Mouse (Mus musculus) intestine, embryonic 16.5 days (tissue): ENCODE results near the gene Dnah7a. TPM values are rescaled to one million over a fixed set of nuclear protein-coding genes. Genes with fewer than 3 reads are reported as not detected.
"Not testable (repeated sequence)": the region's sequence is repeated elsewhere in the genome, so short reads cannot be mapped to it uniquely, and the experiment has no call there.

Experiments used
- ATAC-seq: fragments of 200-750 bp; cut with Nextera tagmentation; 2 replicates; pipeline ENCODE4 v1.8.0; 2017; ENCODE audit warnings: moderate TSS enrichment, moderate library complexity
- H3K27ac ChIP-seq: fragments of 300-500 bp; sonication (generic); 2 replicates; pipeline ENCODE4 v1.5.1; 2014; ENCODE audit warnings: mild to moderate bottlenecking, low read length
- H3K27me3 ChIP-seq: fragments of 300-500 bp; sonication (generic); replicated peaks from 2 replicates; pipeline ENCODE4 v1.6.1; 2014; ENCODE audit warnings: low read length, control low read depth, mixed read lengths; ENCODE audit not compliant: control insufficient read depth, insufficient read depth
- H3K36me3 ChIP-seq: fragments of 300-500 bp; sonication (generic); 2 replicates; pipeline ENCODE4 v1.6.1; 2014; ENCODE audit warnings: low read length, control low read depth; ENCODE audit not compliant: control insufficient read depth, insufficient read depth
- H3K4me1 ChIP-seq: fragments of 300-500 bp; sonication (generic); 2 replicates; pipeline ENCODE4 v1.6.1; 2014; ENCODE audit warnings: low read length, control low read depth, mixed read lengths; ENCODE audit not compliant: control insufficient read depth, insufficient read depth
- H3K4me2 ChIP-seq: fragments of 300-500 bp; sonication (generic); 2 replicates; pipeline ENCODE4 v1.6.1; 2014; ENCODE audit warnings: low read depth, low read length, control low read depth
- H3K4me3 ChIP-seq: fragments of 300-500 bp; sonication (generic); 2 replicates; pipeline ENCODE4 v1.5.1; 2014; ENCODE audit warnings: mild to moderate bottlenecking, low read length
- H3K9ac ChIP-seq: fragments of 300-500 bp; sonication (generic); 2 replicates; pipeline ENCODE4 v1.6.1; 2014; ENCODE audit warnings: low read depth, low read length
- H3K9me3 ChIP-seq: fragments of 300-500 bp; sonication (generic); 2 replicates; pipeline ENCODE4 v1.6.1; 2016; ENCODE audit warnings: low read length, control low read depth; ENCODE audit not compliant: control insufficient read depth
- WGBS: fragments of 180-500 bp; shearing (Covaris S2); extraction: QIAGEN DNeasy Blood & Tissue Kit; methylation state at CpG from one replicate; pipeline ENCODE4 v1.1.7; 2014; 5-methylcytosine and 5-hydroxymethylcytosine counted together
- polyA plus RNA-seq: library from polyadenylated mRNA; unstranded; fragments of >200 nt; fragmentation: Nextera tagmentation; extraction: Ambion mirVana; gene quantifications from 2 replicates; pipeline ENCODE4 v1.2.1, GENCODE M21; 2015

Gene Dnah7a
- polyA plus RNA-seq: 0.34 and 0.44 TPM in 2 replicates

- Histone ChIP-seq H3K9ac (no peak within 1 kb of the TSS), H3K9me3 (no peaks in the 10 kb centered on the region), H3K27me3 (no peaks in the 10 kb centered on the region), H3K4me3 (peak within 1 kb of the TSS; percentile 54), H3K27ac (no peak within 1 kb of the TSS), H3K4me1 (peaks cover 2% of the 10 kb centered on the region; the same call in 1 of the 2 replicates), H3K36me3 (no peaks in the 10 kb centered on the region), H3K4me2 (peak within 1 kb of the TSS; percentile 91)
- peak; percentile 76 for ATAC-seq
- 16% methylated on average over 42 of the region's 42 CpGs for WGBS
Measured at GRCm38 (mm10) chr1:53706431-53707361, at the start of gene Dnah7a. Gene Dnah7a (minus strand): TSS chr1:53706784.

- not testable (repeated sequence) for H3K4me3 ChIP-seq, H3K4me2 ChIP-seq, ATAC-seq, H3K27me3 ChIP-seq, H3K9ac ChIP-seq, H3K4me1 ChIP-seq, H3K36me3 ChIP-seq, H3K9me3 ChIP-seq, H3K27ac ChIP-seq
- 89% methylated on average over 2 of the region's 2 CpGs for WGBS
Measured at GRCm38 (mm10) chr1:53753501-53753900, 46.9 kb upstream of the Dnah7a start.

GRCm38 (mm10) chr1:53751144-53751543, 44.6 kb upstream of the Dnah7a start:
- H3K27ac ChIP-seq: no peak overlapping the region
- H3K4me2 ChIP-seq: no peak overlapping the region
- WGBS: 91% methylated on average over 1 of the region's 1 CpGs
- no peak overlapping the region for H3K4me3 ChIP-seq
- no peak overlapping the region for H3K9ac ChIP-seq
- ATAC-seq: no peak
- no peaks in the 10 kb centered on the region for H3K27me3 ChIP-seq
- H3K4me1 ChIP-seq: no peaks in the 10 kb centered on the region
- H3K9me3 ChIP-seq: no peaks in the 10 kb centered on the region
- no peaks in the 10 kb centered on the region for H3K36me3 ChIP-seq

- not testable (repeated sequence) for H3K4me1 ChIP-seq, H3K9ac ChIP-seq, ATAC-seq, H3K36me3 ChIP-seq, H3K27me3 ChIP-seq, H3K9me3 ChIP-seq, H3K4me3 ChIP-seq, H3K27ac ChIP-seq, H3K4me2 ChIP-seq
- whole genome bisulfite sequencing: 87% methylated on average over 7 of the region's 7 CpGs
Measured at GRCm38 (mm10) chr1:53750697-53751096, 44.1 kb upstream of the Dnah7a start.

GRCm38 (mm10) chr1:53749881-53750385, 43.3 kb upstream of the Dnah7a start:
- not testable (repeated sequence) for H3K27ac ChIP-seq, H3K36me3 ChIP-seq, H3K9me3 ChIP-seq, ATAC-seq, H3K4me3 ChIP-seq, H3K9ac ChIP-seq, H3K27me3 ChIP-seq, H3K4me2 ChIP-seq, H3K4me1 ChIP-seq
- WGBS: 88% methylated on average over 1 of the region's 1 CpGs

- WGBS: 54% methylated on average over 9 of the region's 11 CpGs
- no peak overlapping the region for H3K4me3 ChIP-seq
- no peak overlapping the region for H3K27ac ChIP-seq
- H3K4me2 ChIP-seq: no peak overlapping the region
- ATAC-seq: no peak
- H3K4me1 ChIP-seq: no peaks in the 10 kb centered on the region
- H3K9me3 ChIP-seq: no peaks in the 10 kb centered on the region
- H3K36me3 ChIP-seq: no peaks in the 10 kb centered on the region
- H3K27me3 ChIP-seq: no peaks in the 10 kb centered on the region
- H3K9ac ChIP-seq: no peak overlapping the region
Measured at GRCm38 (mm10) chr1:53748571-53748970, 42.0 kb upstream of the Dnah7a start.

- H3K9me3 ChIP-seq: no peaks in the 10 kb centered on the region
- ATAC-seq: no peak
- H3K36me3 ChIP-seq: no peaks in the 10 kb centered on the region
- WGBS: 83% methylated on average over 5 of the region's 5 CpGs
- H3K27ac ChIP-seq: no peak overlapping the region
- H3K27me3 ChIP-seq: no peaks in the 10 kb centered on the region
- H3K4me2 ChIP-seq: no peak overlapping the region
- no peak overlapping the region for H3K4me3 ChIP-seq
- H3K4me1 ChIP-seq: no peaks in the 10 kb centered on the region
- H3K9ac ChIP-seq: no peak overlapping the region
Measured at GRCm38 (mm10) chr1:53746001-53746400, 39.4 kb upstream of the Dnah7a start.

GRCm38 (mm10) chr1:53741742-53742458, 35.3 kb upstream of the Dnah7a start:
- 75% methylated on average over 3 of the region's 3 CpGs for WGBS

GRCm38 (mm10) chr1:53740777-53741336, 34.3 kb upstream of the Dnah7a start:
- H3K4me2 ChIP-seq: no peak overlapping the region
- no peaks in the 10 kb centered on the region for H3K36me3 ChIP-seq
- no peak overlapping the region for H3K27ac ChIP-seq
- H3K27me3 ChIP-seq: no peaks in the 10 kb centered on the region
- ATAC-seq: no peak
- 83% methylated on average over 4 of the region's 4 CpGs for WGBS
- no peaks in the 10 kb centered on the region for H3K4me1 ChIP-seq
- H3K4me3 ChIP-seq: no peak overlapping the region
- H3K9ac ChIP-seq: no peak overlapping the region
- H3K9me3 ChIP-seq: no peaks in the 10 kb centered on the region

More at GRCm38 (mm10) chr1:53741742-53742458, 35.3 kb upstream of the Dnah7a start:
- Histone ChIP-seq H3K27ac (no peak overlapping the region), H3K36me3 (no peaks in the 10 kb centered on the region), H3K27me3 (no peaks in the 10 kb centered on the region), H3K4me2 (no peak overlapping the region), H3K9ac (no peak overlapping the region), H3K4me1 (no peaks in the 10 kb centered on the region), H3K4me3 (no peak overlapping the region), H3K9me3 (no peaks in the 10 kb centered on the region)
- ATAC-seq: no peak
